Mouse (Mus musculus): ENCODE data around the gene Mettl22. TPM values are rescaled to one million over a fixed set of nuclear protein-coding genes. Genes with fewer than 3 reads are reported as not detected.

Mettl22 gene
- 7.8 and 9.1 TPM in 2 replicates for polyA plus RNA-seq (2015; fragmentation: Nextera tagmentation; extraction: Ambion mirVana)

DNA sequence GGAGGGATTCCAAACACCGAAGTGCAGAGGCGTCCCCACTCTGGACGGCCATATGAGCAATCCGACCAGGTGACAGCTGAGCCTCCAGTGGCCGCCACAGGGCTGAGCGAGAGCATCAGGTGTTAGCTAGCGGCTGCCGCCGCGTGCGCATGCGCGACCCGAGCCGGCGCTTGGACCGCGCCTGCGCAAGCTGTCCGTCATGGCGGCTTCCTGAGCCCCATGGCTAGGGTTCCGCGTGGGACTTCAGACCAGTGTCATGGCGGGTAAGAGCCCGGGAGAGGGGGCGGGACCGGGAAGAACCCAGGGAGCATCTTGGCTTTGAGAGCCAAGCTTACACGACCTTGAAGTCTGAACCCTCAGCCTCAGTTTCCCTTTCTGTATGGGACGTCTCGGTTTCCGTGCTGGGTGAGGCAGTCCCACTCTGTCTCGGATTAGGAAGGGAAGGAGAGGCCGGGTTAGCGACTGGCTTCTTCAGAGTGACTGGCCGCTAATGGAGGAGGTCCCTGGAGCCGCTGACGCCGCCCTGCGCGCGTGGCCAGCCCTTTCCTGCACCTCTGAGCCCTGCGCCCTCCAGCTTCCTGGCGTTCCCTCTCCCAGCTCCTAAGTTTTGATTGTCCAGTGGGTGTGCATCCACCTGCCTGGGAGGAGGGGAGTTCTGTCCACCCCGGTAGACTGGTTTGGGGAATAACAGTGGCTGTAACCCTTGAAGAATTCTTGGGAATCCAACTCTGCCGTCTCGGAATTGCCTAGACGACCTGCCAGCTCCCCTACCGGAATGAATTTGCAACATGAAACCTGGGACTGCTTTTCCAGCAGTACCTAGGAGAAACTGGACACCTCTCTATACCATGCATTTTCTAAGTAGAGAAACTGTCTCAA, at the start of gene Mettl22:
Mettl22 (plus strand) TSS at position 186 of the 879 bp plus-strand sequence.
- ATAC-seq (ENCODE audit: low read depth), result peak; percentile 98
- H3K4me2 ChIP-seq, result peak within 1 kb of the TSS; percentile 86
- H3K36me3 ChIP-seq, result peaks cover 4% of the 10 kb centered on the region; the same call in 1 of the 2 replicates
- peaks cover 20% of the 10 kb centered on the region for H3K4me1 ChIP-seq (replicated peaks)
- peak; percentile 86 for DNase-seq
- WGBS (ENCODE audit: insufficient replicate concordance), result under 1% methylated on average over 48 of the region's 48 CpGs
- H3K9ac ChIP-seq, result peak within 1 kb of the TSS; percentile 81
- H3K27me3 ChIP-seq, result no peaks in the 10 kb centered on the region
- H3K9me3 ChIP-seq (replicated peaks), result no peaks in the 10 kb centered on the region
- peak within 1 kb of the TSS; percentile 78 for H3K4me3 ChIP-seq (replicated peaks)
- H3K27ac ChIP-seq, result peak within 1 kb of the TSS; percentile 73

DNA sequence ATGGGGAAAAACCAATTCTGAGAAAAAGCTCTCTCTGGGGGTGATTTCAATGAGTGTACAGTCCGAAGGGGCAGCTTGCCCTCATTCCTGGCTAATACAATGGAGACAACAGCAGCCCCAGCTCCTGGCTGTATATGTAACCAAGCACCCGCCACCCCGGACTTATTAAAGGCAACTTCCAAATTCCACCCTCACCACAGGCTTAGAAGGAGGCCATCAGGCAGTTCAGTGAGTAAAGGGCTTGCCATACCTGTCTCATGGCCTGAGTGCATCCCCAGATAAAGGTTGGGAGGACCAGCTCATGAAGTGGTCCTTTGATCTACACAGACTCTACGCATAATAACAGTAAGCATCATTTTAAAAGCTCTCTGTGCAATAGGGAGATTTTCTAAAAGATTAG, 49.7 kb upstream of the Mettl22 start:
- Histone ChIP-seq H3K4me2 (no peak overlapping the region), H3K27ac (no peak overlapping the region), H3K9me3 (replicated peaks) (no peaks in the 10 kb centered on the region), H3K4me3 (replicated peaks) (no peak overlapping the region), H3K4me1 (replicated peaks) (no peaks in the 10 kb centered on the region), H3K9ac (no peak overlapping the region), H3K27me3 (peaks cover 43% of the 10 kb centered on the region), H3K36me3 (no peaks in the 10 kb centered on the region)
- 60% methylated on average over 4 of the region's 4 CpGs for WGBS (ENCODE audit: insufficient replicate concordance)
- no peak for ATAC-seq (ENCODE audit: low read depth)
- DNase-seq, result no peak

DNA sequence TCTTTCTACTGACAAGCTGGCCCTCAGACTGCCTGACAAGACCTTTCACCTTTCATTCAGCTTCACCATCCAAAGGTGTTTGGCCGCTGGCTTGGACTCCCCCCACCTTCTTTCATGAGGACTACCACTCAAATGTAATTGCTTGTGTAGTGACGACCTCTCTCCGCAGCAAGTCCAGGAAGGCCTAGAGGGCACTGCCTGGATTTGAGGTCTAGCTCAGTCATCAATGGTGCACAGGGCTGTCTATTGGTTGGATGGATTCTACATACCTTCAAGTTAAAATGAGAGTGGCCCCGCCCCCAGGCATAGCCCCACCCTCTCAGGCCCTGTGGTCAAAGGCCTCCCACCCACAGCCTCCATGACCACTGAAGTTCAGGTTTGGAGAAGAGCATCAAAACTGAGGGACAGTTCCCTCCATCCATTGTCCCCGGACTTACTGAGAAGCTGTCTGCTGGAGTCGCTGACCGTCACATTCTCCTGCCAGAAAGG, 46.9 kb upstream of the Mettl22 start:
- Histone ChIP-seq H3K27ac (no peak overlapping the region), H3K4me2 (no peak overlapping the region), H3K36me3 (no peaks in the 10 kb centered on the region), H3K4me1 (replicated peaks) (no peaks in the 10 kb centered on the region), H3K27me3 (peaks cover 59% of the 10 kb centered on the region), H3K9me3 (replicated peaks) (no peaks in the 10 kb centered on the region), H3K4me3 (replicated peaks) (no peak overlapping the region), H3K9ac (no peak overlapping the region)
- DNase-seq (no peak), ATAC-seq (ENCODE audit: low read depth) (no peak)
- WGBS (ENCODE audit: insufficient replicate concordance), result 41% methylated on average over 7 of the region's 7 CpGs

DNA sequence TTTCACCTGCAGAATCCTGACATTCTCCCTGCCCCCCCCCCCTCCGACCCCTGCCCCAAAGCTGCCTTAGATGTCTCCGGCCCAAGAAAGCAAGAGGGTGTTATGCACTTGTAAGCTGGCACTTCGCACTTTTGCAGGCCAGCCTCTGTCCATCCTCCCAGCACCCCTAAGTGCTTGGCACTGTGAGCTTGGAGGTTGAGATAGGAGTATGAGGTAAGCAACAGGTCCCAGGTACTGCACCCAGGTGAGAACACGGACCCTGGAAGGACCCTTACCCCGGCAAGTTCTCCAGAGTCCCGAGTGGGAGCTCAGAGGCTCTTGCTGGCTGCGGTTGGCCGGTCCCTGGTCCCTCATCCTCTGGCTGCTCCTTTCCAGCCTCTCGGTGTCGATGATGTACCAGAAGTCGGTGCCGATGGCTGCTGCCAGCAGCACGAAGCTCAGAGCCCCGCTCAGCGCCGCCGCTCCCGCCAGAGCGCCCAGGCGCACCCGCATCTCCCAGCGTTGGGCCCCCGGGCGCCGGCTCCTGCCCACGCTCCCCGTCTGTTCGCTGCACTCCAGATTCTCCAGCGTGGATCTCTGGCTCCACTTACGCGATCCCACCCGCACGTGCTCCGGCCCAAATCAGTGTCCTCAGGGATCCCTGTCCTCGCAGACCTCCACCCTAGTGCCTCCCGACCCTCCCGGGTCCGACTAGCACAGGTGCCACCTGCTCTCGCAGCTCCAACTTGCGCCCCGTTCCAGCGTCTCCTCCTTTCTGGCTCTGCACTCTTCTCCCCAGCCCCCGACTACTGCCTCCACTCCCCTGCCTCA, 46.2 kb upstream of the Mettl22 start:
- no peak overlapping the region for H3K9ac ChIP-seq
- peak overlapping the region; percentile 28; the same call in 1 of the 2 replicates for H3K4me2 ChIP-seq
- H3K9me3 ChIP-seq (replicated peaks), result no peaks in the 10 kb centered on the region
- H3K27ac ChIP-seq, result no peak overlapping the region
- 5% methylated on average over 43 of the region's 43 CpGs for WGBS (ENCODE audit: insufficient replicate concordance)
- no peaks in the 10 kb centered on the region for H3K4me1 ChIP-seq (replicated peaks)
- ATAC-seq (ENCODE audit: low read depth) (no peak), DNase-seq (no peak)
- peaks cover 59% of the 10 kb centered on the region for H3K27me3 ChIP-seq
- no peak overlapping the region; the same call in 1 of the 2 replicates for H3K4me3 ChIP-seq (replicated peaks)
- H3K36me3 ChIP-seq, result no peaks in the 10 kb centered on the region

DNA sequence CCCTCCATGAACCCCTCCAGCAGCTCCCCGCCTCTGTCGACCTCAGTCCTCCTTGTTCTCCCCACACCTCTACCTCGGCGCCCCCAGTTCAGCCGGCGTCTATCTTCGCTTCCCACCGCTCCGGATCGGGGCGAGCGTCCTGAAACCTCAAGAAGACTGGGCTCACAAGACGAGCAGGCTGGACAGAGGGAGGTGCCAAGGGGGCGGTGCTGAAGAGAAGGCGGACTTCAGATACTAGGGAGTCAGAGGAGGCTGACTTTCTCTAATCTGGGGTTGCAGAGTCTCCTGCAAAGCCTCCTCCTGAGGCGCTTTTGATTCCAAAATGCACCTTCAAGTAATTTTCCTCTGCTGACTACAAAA, 45.6 kb upstream of the Mettl22 start, which contains the start of gene Tmem114:
Tmem114 (minus strand) TSS at position 166 of the 360 bp plus-strand sequence.
- peaks cover 59% of the 10 kb centered on the region for H3K27me3 ChIP-seq
- ATAC-seq (ENCODE audit: low read depth), result no peak
- no peak within 1 kb of the TSS; the same call in 1 of the 2 replicates for H3K4me3 ChIP-seq (replicated peaks)
- no peaks in the 10 kb centered on the region for H3K36me3 ChIP-seq
- no peaks in the 10 kb centered on the region for H3K9me3 ChIP-seq (replicated peaks)
- no peak within 1 kb of the TSS for H3K27ac ChIP-seq
- WGBS (ENCODE audit: insufficient replicate concordance), result 4% methylated on average over 16 of the region's 16 CpGs
- H3K4me2 ChIP-seq, result peak within 1 kb of the TSS; percentile 28; the same call in 1 of the 2 replicates
- no peaks in the 10 kb centered on the region for H3K4me1 ChIP-seq (replicated peaks)
- DNase-seq, result no peak
- H3K9ac ChIP-seq, result no peak within 1 kb of the TSS

DNA sequence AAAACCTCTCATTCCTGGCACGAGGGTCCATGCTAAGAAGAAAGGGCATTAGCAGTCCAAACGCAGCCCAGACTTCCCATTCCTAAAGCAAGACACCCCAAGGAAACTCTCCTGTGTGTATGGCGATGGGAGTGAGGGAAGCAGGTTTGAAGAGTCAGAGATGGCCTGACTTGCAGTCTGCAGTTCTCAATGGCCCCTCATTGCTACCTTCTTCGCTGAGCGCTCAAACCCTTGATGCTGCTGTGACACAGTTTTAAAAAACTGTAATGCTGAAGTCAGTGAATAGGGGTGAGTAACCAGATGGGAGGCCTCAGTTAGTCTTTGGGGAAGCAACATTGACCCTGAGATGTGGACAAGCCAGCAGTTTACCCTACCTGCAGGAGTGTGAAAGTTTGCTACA, 44.9 kb upstream of the Mettl22 start:
- peaks cover 59% of the 10 kb centered on the region for H3K27me3 ChIP-seq
- H3K9me3 ChIP-seq (replicated peaks), result no peaks in the 10 kb centered on the region
- 59% methylated on average over 5 of the region's 5 CpGs for WGBS (ENCODE audit: insufficient replicate concordance)
- no peaks in the 10 kb centered on the region for H3K4me1 ChIP-seq (replicated peaks)
- H3K27ac ChIP-seq, result no peak overlapping the region
- no peak overlapping the region for H3K4me3 ChIP-seq (replicated peaks)
- ATAC-seq (ENCODE audit: low read depth) (no peak), DNase-seq (no peak)
- H3K4me2 ChIP-seq, result no peak overlapping the region
- no peak overlapping the region for H3K9ac ChIP-seq
- H3K36me3 ChIP-seq, result no peaks in the 10 kb centered on the region

DNA sequence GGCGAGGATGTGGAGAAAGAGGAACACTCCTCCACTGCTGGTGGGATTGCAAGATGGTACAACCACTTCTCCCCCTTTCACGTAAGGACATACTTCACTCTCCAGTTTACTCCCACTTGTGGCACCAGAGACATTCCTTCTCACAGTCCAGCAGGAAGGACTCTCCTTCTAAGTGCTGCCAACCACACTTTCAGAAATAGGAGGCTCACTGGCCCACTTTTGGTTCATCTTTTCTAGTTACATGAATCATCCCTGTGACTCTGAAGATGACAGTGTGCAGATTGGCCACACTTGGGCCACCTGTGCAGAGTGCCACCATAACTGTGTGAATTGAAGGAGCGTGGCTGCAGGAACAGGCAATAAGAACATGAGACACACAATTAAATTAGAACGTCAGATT, 41.1 kb upstream of the Mettl22 start:
- no peak overlapping the region for H3K4me2 ChIP-seq
- H3K36me3 ChIP-seq, result no peaks in the 10 kb centered on the region
- no peaks in the 10 kb centered on the region for H3K4me1 ChIP-seq (replicated peaks)
- peaks cover 29% of the 10 kb centered on the region for H3K27me3 ChIP-seq
- 60% methylated on average over 4 of the region's 4 CpGs for WGBS (ENCODE audit: insufficient replicate concordance)
- H3K27ac ChIP-seq, result no peak overlapping the region
- no peak overlapping the region for H3K9ac ChIP-seq
- ATAC-seq (ENCODE audit: low read depth), result no peak
- no peaks in the 10 kb centered on the region for H3K9me3 ChIP-seq (replicated peaks)
- no peak overlapping the region for H3K4me3 ChIP-seq (replicated peaks)
- no peak for DNase-seq

DNA sequence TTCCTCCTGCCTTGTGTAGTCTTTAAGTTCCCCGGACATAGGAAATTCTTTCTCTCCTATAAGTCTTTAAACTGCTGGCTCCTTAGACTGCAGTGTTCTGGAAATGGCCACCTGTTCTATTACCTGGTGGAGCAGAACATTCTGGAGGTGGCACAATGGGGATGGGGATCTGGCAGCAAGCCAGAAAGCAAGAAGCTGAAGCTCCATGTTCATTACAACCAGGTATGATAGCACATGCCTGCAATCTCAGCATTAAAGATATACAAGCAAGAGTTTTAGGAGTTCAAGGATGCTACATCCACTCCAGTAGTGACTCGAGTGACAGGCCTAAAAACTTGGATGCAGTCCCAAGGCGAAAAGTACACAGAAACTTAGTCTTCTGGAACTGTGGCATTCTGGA, 38.0 kb upstream of the Mettl22 start:
- no peak for DNase-seq
- Histone ChIP-seq H3K36me3 (no peaks in the 10 kb centered on the region), H3K27ac (no peak overlapping the region), H3K9ac (no peak overlapping the region), H3K4me3 (replicated peaks) (no peak overlapping the region), H3K4me1 (replicated peaks) (no peaks in the 10 kb centered on the region), H3K9me3 (replicated peaks) (no peaks in the 10 kb centered on the region), H3K27me3 (0 out of 2 replicates have a peak, but pooled peaks cover under 1% of the 10 kb centered on the region), H3K4me2 (no peak overlapping the region)
- no peak for ATAC-seq (ENCODE audit: low read depth)
- 55% methylated on average over 3 of the region's 3 CpGs for WGBS (ENCODE audit: insufficient replicate concordance)

DNA sequence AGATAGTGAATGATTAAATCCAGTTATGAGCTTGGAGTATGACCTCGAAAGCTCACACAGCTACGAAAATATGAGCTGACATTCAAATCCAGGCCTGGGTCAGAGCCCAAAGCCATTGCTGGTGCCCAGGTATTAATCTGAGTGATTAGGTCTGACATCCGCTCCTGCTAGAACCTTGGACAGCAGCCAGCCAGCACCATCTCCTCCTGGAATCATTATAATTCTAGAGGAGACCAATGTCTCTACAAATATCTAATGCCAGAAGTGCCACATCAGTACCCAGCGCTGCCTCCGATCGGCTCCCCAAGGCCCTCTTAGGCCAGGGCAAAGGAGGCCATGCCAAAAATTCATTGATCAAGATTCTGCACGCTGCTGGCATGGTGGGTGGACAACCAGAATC, 25.7 kb upstream of the Mettl22 start:
- H3K9ac ChIP-seq, result no peak overlapping the region
- DNase-seq, result no peak
- no peaks in the 10 kb centered on the region for H3K36me3 ChIP-seq
- no peaks in the 10 kb centered on the region for H3K27me3 ChIP-seq
- WGBS (ENCODE audit: insufficient replicate concordance), result 59% methylated on average over 7 of the region's 7 CpGs
- H3K4me3 ChIP-seq (replicated peaks), result no peak overlapping the region
- H3K27ac ChIP-seq, result no peak overlapping the region
- no peak for ATAC-seq (ENCODE audit: low read depth)
- no peaks in the 10 kb centered on the region for H3K4me1 ChIP-seq (replicated peaks)
- no peaks in the 10 kb centered on the region for H3K9me3 ChIP-seq (replicated peaks)
- H3K4me2 ChIP-seq, result no peak overlapping the region

DNA sequence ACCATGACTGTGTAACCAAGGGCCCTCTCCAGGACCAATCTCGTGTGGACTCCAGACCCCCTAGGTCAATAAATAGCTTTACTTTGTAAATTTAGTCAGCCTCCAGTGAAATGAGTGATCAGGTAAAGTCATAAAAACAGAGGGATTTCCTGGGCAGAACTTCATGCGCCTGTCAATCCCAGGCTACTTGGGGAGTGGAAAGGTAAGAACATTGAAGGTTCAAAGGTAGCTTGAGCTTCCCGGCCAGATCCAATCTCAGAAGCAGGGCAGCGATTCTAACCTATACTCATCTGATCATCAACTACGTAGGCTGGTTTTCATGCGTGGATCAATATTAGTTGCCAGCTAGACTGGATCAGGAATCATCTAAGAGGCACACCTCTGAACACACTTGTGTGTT, 24.3 kb upstream of the Mettl22 start:
- Histone ChIP-seq H3K36me3 (no peaks in the 10 kb centered on the region), H3K4me3 (replicated peaks) (no peak overlapping the region), H3K4me2 (no peak overlapping the region), H3K27me3 (no peaks in the 10 kb centered on the region), H3K9ac (no peak overlapping the region), H3K9me3 (replicated peaks) (no peaks in the 10 kb centered on the region), H3K27ac (no peak overlapping the region), H3K4me1 (replicated peaks) (no peaks in the 10 kb centered on the region)
- ATAC-seq (ENCODE audit: low read depth), result no peak
- WGBS (ENCODE audit: insufficient replicate concordance), result 68% methylated on average over 6 of the region's 6 CpGs
- no peak for DNase-seq

DNA sequence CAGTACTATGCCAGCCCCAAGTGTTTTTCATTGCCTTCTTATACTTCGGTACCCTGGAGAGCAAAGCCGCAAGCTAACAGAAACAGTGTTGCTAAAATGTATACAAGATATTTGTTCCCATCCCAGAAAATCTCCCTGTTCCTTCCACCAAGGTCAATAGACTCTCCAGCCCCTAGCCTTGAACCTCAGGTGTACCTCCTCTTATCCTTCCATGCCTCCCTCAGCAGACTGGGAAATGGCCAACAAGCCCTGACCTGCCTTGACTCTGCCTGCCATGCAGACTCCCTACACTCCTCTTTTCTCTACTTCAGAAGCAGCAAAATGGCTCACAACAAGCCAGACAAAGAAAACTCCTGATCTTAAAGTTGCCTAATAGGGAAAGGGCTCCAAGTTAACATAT, 17.3 kb upstream of the Mettl22 start:
- no peak overlapping the region for H3K4me3 ChIP-seq (replicated peaks)
- H3K36me3 ChIP-seq, result no peaks in the 10 kb centered on the region
- WGBS (ENCODE audit: insufficient replicate concordance), result 91% methylated on average over 2 of the region's 2 CpGs
- DNase-seq (no peak), ATAC-seq (ENCODE audit: low read depth) (no peak)
- no peak overlapping the region for H3K4me2 ChIP-seq
- H3K27ac ChIP-seq, result no peak overlapping the region
- no peaks in the 10 kb centered on the region for H3K4me1 ChIP-seq (replicated peaks)
- H3K9ac ChIP-seq, result no peak overlapping the region
- H3K27me3 ChIP-seq, result no peaks in the 10 kb centered on the region
- H3K9me3 ChIP-seq (replicated peaks), result no peaks in the 10 kb centered on the region

All from liver, embryonic 13.5 days (tissue).